Mouse (Mus musculus): ENCODE measurements at regions not wholly inside any gene's neighbourhood (a gene's known extent, or its start where the extent isn't known, plus 50 kb on each side); places are given as distances from the start of the nearest gene placed in this dataset.

DNA sequence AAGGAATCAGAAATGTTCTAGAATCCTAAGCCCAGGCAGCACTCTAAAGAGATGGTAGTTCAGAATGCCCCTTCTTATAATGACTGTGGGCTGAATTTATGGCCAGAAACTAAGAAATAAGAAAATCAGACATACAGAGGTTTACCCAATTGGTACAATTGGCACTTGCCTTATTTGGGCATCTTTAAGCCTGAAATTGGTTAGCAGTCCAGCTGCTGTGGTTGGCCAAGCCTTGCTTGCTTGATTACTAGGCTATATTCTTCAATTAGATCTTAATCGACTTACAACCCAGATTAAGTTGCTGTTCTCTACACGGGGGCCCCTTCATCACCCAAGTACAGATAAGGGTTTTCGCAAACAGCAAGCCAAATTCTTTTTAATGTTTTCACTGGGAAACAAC lies 60.1 kb upstream of the Thbs1 start:
- Histone ChIP-seq H3K4me3 (ENCODE audit: extremely low read depth, insufficient read depth, insufficient read length) (no peak overlapping the region), H3K4me1 (ENCODE audit: control insufficient read depth, insufficient read depth, insufficient read length) (no peaks in the 10 kb centered on the region), H3K27me3 (ENCODE audit: control insufficient read depth, insufficient read depth, low read length) (no peaks in the 10 kb centered on the region; the same call in 1 of the 2 replicates), H3K27ac (ENCODE audit: insufficient read depth, low read length) (no peak overlapping the region), H3K36me3 (ENCODE audit: control insufficient read depth, insufficient read depth, low read length) (no peaks in the 10 kb centered on the region)
- 92% methylated on average over 3 of the region's 3 CpGs for WGBS
- DNase-seq (ENCODE audit: low read depth in 1 of 2, low spot score in 2 of 2), result no peak
- TF ChIP-seq CTCF (IDR thresholded peaks at IDR 0.05; ENCODE audit: extremely low read depth, insufficient read depth, insufficient read length, insufficient replicate concordance) (no peak), POLR2A (IDR thresholded peaks at IDR 0.05; ENCODE audit: low read depth, low read length) (no peak)

DNA sequence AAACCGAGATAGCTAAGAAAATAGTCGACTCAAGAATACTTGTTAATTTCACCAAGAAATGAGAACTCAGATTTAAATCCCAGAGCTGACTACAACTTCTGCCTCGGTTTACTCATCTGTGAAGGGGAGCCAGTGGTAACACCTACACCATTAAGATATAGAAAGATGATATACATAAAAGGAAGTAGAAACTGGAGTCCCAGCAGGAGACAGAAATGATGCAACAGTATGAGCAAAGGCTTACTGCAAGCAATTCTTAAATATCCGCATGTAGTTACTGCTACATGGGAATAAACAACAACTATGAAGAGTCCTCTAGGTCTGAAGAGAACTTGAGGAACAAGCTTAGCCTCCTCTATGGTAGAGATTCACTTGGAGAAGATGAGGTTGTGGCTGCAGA lies 58.2 kb upstream of the Thbs1 start:
- TF ChIP-seq CTCF (IDR thresholded peaks at IDR 0.05; ENCODE audit: extremely low read depth, insufficient read depth, insufficient read length, insufficient replicate concordance) (no peak), POLR2A (IDR thresholded peaks at IDR 0.05; ENCODE audit: low read depth, low read length) (no peak)
- DNase-seq (ENCODE audit: low read depth in 1 of 2, low spot score in 2 of 2), result no peak
- Histone ChIP-seq H3K36me3 (ENCODE audit: control insufficient read depth, insufficient read depth, low read length) (no peaks in the 10 kb centered on the region), H3K4me1 (ENCODE audit: control insufficient read depth, insufficient read depth, insufficient read length) (no peaks in the 10 kb centered on the region), H3K27ac (ENCODE audit: insufficient read depth, low read length) (no peak overlapping the region), H3K4me3 (ENCODE audit: extremely low read depth, insufficient read depth, insufficient read length) (no peak overlapping the region), H3K27me3 (ENCODE audit: control insufficient read depth, insufficient read depth, low read length) (no peaks in the 10 kb centered on the region; the same call in 1 of the 2 replicates)
- 84% methylated on average over 4 of the region's 4 CpGs for WGBS

DNA sequence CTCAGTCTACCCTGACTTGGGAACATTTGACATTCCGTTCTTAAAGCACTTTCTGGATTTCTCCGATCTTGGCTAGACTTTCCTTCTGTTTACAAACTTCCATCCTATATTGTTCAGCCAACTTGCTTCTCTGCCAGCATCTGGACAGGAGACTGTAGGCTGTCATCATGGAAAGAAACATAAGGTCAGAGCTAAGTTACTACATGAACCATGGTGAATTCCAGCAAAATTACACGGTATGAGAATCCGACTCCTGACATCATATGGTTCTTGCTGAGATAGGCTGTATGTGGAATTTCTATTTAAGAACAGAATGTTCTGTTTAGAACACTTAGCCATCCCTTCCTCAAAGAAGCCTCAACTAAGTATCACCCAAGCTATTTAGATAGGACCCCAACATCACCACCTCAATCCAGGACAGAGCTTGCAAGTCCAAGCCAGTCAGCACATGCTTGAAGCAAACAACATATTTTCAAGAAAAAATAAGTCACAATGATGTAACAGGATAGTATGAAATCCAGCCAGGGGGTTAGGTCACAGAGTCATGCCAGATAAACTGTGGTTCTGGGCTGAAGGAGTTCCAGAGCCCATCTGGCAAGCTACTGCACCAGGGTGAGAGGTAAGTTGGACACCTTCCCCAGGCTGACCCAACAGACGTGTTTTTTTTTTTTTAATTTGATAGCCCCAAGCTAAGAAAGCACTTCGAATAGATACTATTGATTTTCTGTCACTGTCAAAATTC lies 52.9 kb upstream of the Thbs1 start:
- H3K4me3 ChIP-seq (ENCODE audit: extremely low read depth, insufficient read depth, insufficient read length), result no peak overlapping the region
- no peaks in the 10 kb centered on the region for H3K4me1 ChIP-seq (ENCODE audit: control insufficient read depth, insufficient read depth, insufficient read length)
- TF ChIP-seq CTCF (IDR thresholded peaks at IDR 0.05; ENCODE audit: extremely low read depth, insufficient read depth, insufficient read length, insufficient replicate concordance), result no peak
- TF ChIP-seq POLR2A (IDR thresholded peaks at IDR 0.05; ENCODE audit: low read depth, low read length), result no peak
- WGBS, result 86% methylated on average over 6 of the region's 6 CpGs
- no peak overlapping the region for H3K27ac ChIP-seq (ENCODE audit: insufficient read depth, low read length)
- H3K36me3 ChIP-seq (ENCODE audit: control insufficient read depth, insufficient read depth, low read length), result no peaks in the 10 kb centered on the region
- no peaks in the 10 kb centered on the region; the same call in 1 of the 2 replicates for H3K27me3 ChIP-seq (ENCODE audit: control insufficient read depth, insufficient read depth, low read length)
- DNase-seq (ENCODE audit: low read depth in 1 of 2, low spot score in 2 of 2), result no peak

GRCm38 (mm10) chr2:118061291-118061690 lies 50.4 kb upstream of the Thbs1 start:
- TF ChIP-seq POLR2A (IDR thresholded peaks at IDR 0.05; ENCODE audit: low read depth, low read length) (no peak), CTCF (IDR thresholded peaks at IDR 0.05; ENCODE audit: extremely low read depth, insufficient read depth, insufficient read length, insufficient replicate concordance) (no peak)
- no peaks in the 10 kb centered on the region for H3K36me3 ChIP-seq (ENCODE audit: control insufficient read depth, insufficient read depth, low read length)
- no peak overlapping the region for H3K4me3 ChIP-seq (ENCODE audit: extremely low read depth, insufficient read depth, insufficient read length)
- no peak for DNase-seq (ENCODE audit: low read depth in 1 of 2, low spot score in 2 of 2)
- no peaks in the 10 kb centered on the region for H3K4me1 ChIP-seq (ENCODE audit: control insufficient read depth, insufficient read depth, insufficient read length)
- H3K27ac ChIP-seq (ENCODE audit: insufficient read depth, low read length), result no peak overlapping the region
- H3K27me3 ChIP-seq (ENCODE audit: control insufficient read depth, insufficient read depth, low read length), result no peaks in the 10 kb centered on the region
- WGBS, result 91% methylated on average over 5 of the region's 5 CpGs

All from spleen, adult 2 months (tissue).